Comparison of ENCODE assay signal across 25 mouse cellular contexts in genomic region chr6:54231769-54232558, GRCm38 (mm10).
DNase-seq lines count a peak whose midpoint lies in the region; ATAC-seq and TF ChIP-seq lines count a peak whose summit lies in the region.
"Had no signal": no experiment of that assay in that cellular context is flagged by ENCODE, and none has a peak within 500 bp of the region (broad histone marks: within the 10 kb centered on the region; RNA-seq: fewer than 3 reads in every experiment).

No protein-coding gene starts in this region.

- no peaks in the 10 kb centered on the region for H3K79me2 ChIP-seq in liver, adult 2 months (ENCODE audit: control insufficient read depth, insufficient read depth, low read length)

- no peak overlapping the region for H3K4me2 ChIP-seq in liver, embryonic 12.5 days
- H3K4me2 ChIP-seq in intestine, embryonic 15.5 days (replicated peaks): no peak overlapping the region
- H3K4me2 ChIP-seq in intestine, postnatal 0 days (replicated peaks; ENCODE audit: low read depth): no peak overlapping the region
- H3K4me2 ChIP-seq in midbrain, embryonic 15.5 days: no peak overlapping the region
- H3K4me2 ChIP-seq: embryonic facial prominence, embryonic 13.5 days; forebrain, embryonic 13.5 days; heart, embryonic 11.5 days; hindbrain, embryonic 12.5 days; hindbrain, embryonic 15.5 days had no signal

- WGBS in liver, adult 2 months: 29% methylated on average over 13 of the region's 13 CpGs
- WGBS in liver, embryonic 12.5 days (ENCODE audit: insufficient replicate concordance): 63% methylated on average over 13 of the region's 13 CpGs
- WGBS in intestine, embryonic 15.5 days: 61% methylated on average over 13 of the region's 13 CpGs
- 37% methylated on average over 13 of the region's 13 CpGs for WGBS in intestine, postnatal 0 days
- 75% methylated on average over 13 of the region's 13 CpGs for WGBS in midbrain, embryonic 15.5 days
- 94% methylated on average over 13 of the region's 13 CpGs for WGBS in thymus, adult 2 months

- no peak overlapping the region for H3K4me3 ChIP-seq in liver, adult 2 months (ENCODE audit: insufficient read depth, low read depth, low read length)
- H3K4me3 ChIP-seq in liver, embryonic 12.5 days: no peak overlapping the region
- no peak overlapping the region for H3K4me3 ChIP-seq in intestine, embryonic 15.5 days (replicated peaks)
- no peak overlapping the region for H3K4me3 ChIP-seq in intestine, postnatal 0 days (ENCODE audit: low read depth, low read length)
- no peak overlapping the region for H3K4me3 ChIP-seq in midbrain, embryonic 15.5 days
- H3K4me3 ChIP-seq in thymus, adult 2 months (ENCODE audit: control insufficient read depth, insufficient read depth, low read length): no peak overlapping the region
- H3K4me3 ChIP-seq: embryonic facial prominence, embryonic 10.5 days; embryonic facial prominence, embryonic 13.5 days; erythroblast, embryonic 14.5 days; forebrain, embryonic 13.5 days; gastrocnemius, adult 2 months; hindbrain, embryonic 12.5 days; hindbrain, embryonic 15.5 days had no signal

- TF ChIP-seq CTCF in liver, adult 2 months (IDR thresholded peaks at IDR 0.05; ENCODE audit: low read depth, low read length): no peak
- TF ChIP-seq CTCF in intestine, postnatal 0 days (IDR thresholded peaks at IDR 0.05; ENCODE audit: low read depth): peak; percentile 38
- TF ChIP-seq CTCF in thymus, adult 2 months (IDR thresholded peaks at IDR 0.05; ENCODE audit: borderline replicate concordance, control insufficient read depth, extremely low read depth, insufficient read depth, low read length, poor library complexity): no peak

- no peak overlapping the region for H3K27ac ChIP-seq in liver, adult 2 months (replicated peaks; ENCODE audit: insufficient read depth, low read depth, low read length)
- no peak overlapping the region for H3K27ac ChIP-seq in liver, embryonic 12.5 days
- H3K27ac ChIP-seq in intestine, embryonic 15.5 days: no peak overlapping the region; the same call in 1 of the 2 replicates
- no peak overlapping the region for H3K27ac ChIP-seq in intestine, postnatal 0 days (ENCODE audit: low read depth, low read length)
- no peak overlapping the region for H3K27ac ChIP-seq in midbrain, embryonic 15.5 days
- no peak overlapping the region for H3K27ac ChIP-seq in thymus, adult 2 months (ENCODE audit: control insufficient read depth, insufficient read depth, low read length)
- H3K27ac ChIP-seq: embryonic facial prominence, embryonic 10.5 days; embryonic facial prominence, embryonic 13.5 days; forebrain, embryonic 13.5 days; gastrocnemius, adult 2 months; hindbrain, embryonic 12.5 days; hindbrain, embryonic 15.5 days had no signal

- DNase-seq in liver, adult 2 months (ENCODE audit: extremely low read depth, low read depth, low spot score): peak; percentile 90
- no peak for DNase-seq in thymus, adult 2 months
- DNase-seq: adrenal gland, adult 8-10 months; adrenal gland, postnatal 25 days; cerebellum, adult 11-12 months; cerebellum, adult 8-10 months; cerebellum, postnatal 10 days; cerebellum, postnatal 36 days; embryo, embryonic 11 days; gastrocnemius, adult 2 months; gastrocnemius, postnatal 14 days; heart, adult 11 months had no signal

- no peak for ATAC-seq in liver, embryonic 12.5 days
- peak; percentile 86 for ATAC-seq in intestine, embryonic 15.5 days
- ATAC-seq in intestine, postnatal 0 days: peak; percentile 52
- no peak for ATAC-seq in midbrain, embryonic 15.5 days (replicated peaks)
- ATAC-seq: activated CD4-positive, CD25-positive, alpha-beta regulatory T cell, adult 4 months; forebrain, embryonic 13.5 days; forebrain, embryonic 16.5 days had no signal

- H3K9ac ChIP-seq in liver, adult 2 months (ENCODE audit: low read depth, low read length): no peak overlapping the region
- H3K9ac ChIP-seq in liver, embryonic 12.5 days: no peak overlapping the region
- no peak overlapping the region for H3K9ac ChIP-seq in intestine, embryonic 15.5 days
- H3K9ac ChIP-seq in intestine, postnatal 0 days (ENCODE audit: low read depth, low read length): no peak overlapping the region
- H3K9ac ChIP-seq in midbrain, embryonic 15.5 days: no peak overlapping the region
- H3K9ac ChIP-seq: embryonic facial prominence, embryonic 13.5 days; forebrain, embryonic 13.5 days; hindbrain, embryonic 12.5 days; hindbrain, embryonic 15.5 days had no signal

- no peak for TF ChIP-seq POLR2A in liver, adult 2 months (IDR thresholded peaks at IDR 0.05; ENCODE audit: extremely low read depth, insufficient read depth, low read length)
- TF ChIP-seq POLR2A in thymus, adult 2 months (IDR thresholded peaks at IDR 0.05; ENCODE audit: control insufficient read depth, extremely low read depth, insufficient read depth, low read length, poor library complexity): no peak

- H3K9me3 ChIP-seq in liver, embryonic 12.5 days (replicated peaks): no peaks in the 10 kb centered on the region
- H3K9me3 ChIP-seq in intestine, embryonic 15.5 days: no peaks in the 10 kb centered on the region
- no peaks in the 10 kb centered on the region for H3K9me3 ChIP-seq in intestine, postnatal 0 days (ENCODE audit: control insufficient read depth)
- no peaks in the 10 kb centered on the region for H3K9me3 ChIP-seq in midbrain, embryonic 15.5 days
- H3K9me3 ChIP-seq: embryonic facial prominence, embryonic 10.5 days; forebrain, embryonic 13.5 days; hindbrain, embryonic 12.5 days; hindbrain, embryonic 15.5 days had no signal

- no peaks in the 10 kb centered on the region for H3K36me3 ChIP-seq in liver, adult 2 months (ENCODE audit: control insufficient read depth, insufficient read depth, low read length)
- H3K36me3 ChIP-seq in liver, embryonic 12.5 days: no peaks in the 10 kb centered on the region
- no peaks in the 10 kb centered on the region for H3K36me3 ChIP-seq in intestine, embryonic 15.5 days
- H3K36me3 ChIP-seq in intestine, postnatal 0 days (ENCODE audit: control insufficient read depth, insufficient read depth): no peaks in the 10 kb centered on the region; the same call in 1 of the 2 replicates
- no peaks in the 10 kb centered on the region for H3K36me3 ChIP-seq in midbrain, embryonic 15.5 days (replicated peaks)
- H3K36me3 ChIP-seq in thymus, adult 2 months (ENCODE audit: control insufficient read depth, insufficient read depth, low read length): no peaks in the 10 kb centered on the region
- H3K36me3 ChIP-seq: embryonic facial prominence, embryonic 10.5 days; embryonic facial prominence, embryonic 13.5 days; hindbrain, embryonic 12.5 days; hindbrain, embryonic 15.5 days had no signal

- no peaks in the 10 kb centered on the region for H3K27me3 ChIP-seq in liver, adult 2 months (ENCODE audit: control insufficient read depth, insufficient read depth, low read length)
- no peaks in the 10 kb centered on the region for H3K27me3 ChIP-seq in liver, embryonic 12.5 days (replicated peaks)
- H3K27me3 ChIP-seq in intestine, embryonic 15.5 days (replicated peaks): no peaks in the 10 kb centered on the region
- H3K27me3 ChIP-seq in intestine, postnatal 0 days (replicated peaks; ENCODE audit: control insufficient read depth, insufficient read depth, low read length): no peaks in the 10 kb centered on the region
- H3K27me3 ChIP-seq in midbrain, embryonic 15.5 days (replicated peaks): no peaks in the 10 kb centered on the region
- no peaks in the 10 kb centered on the region for H3K27me3 ChIP-seq in thymus, adult 2 months (ENCODE audit: control insufficient read depth, insufficient read depth, low read length)
- H3K27me3 ChIP-seq: embryonic facial prominence, embryonic 13.5 days; forebrain, embryonic 13.5 days; hindbrain, embryonic 12.5 days; hindbrain, embryonic 15.5 days had no signal

- H3K4me1 ChIP-seq in liver, adult 2 months (ENCODE audit: control insufficient read depth, insufficient read depth, low read length): peaks cover 10% of the 10 kb centered on the region
- H3K4me1 ChIP-seq in liver, embryonic 12.5 days: no peaks in the 10 kb centered on the region
- H3K4me1 ChIP-seq in intestine, embryonic 15.5 days (replicated peaks): no peaks in the 10 kb centered on the region
- H3K4me1 ChIP-seq in intestine, postnatal 0 days (replicated peaks; ENCODE audit: control insufficient read depth, insufficient read depth, low read length): no peaks in the 10 kb centered on the region
- peaks cover 7% of the 10 kb centered on the region; the same call in 1 of the 2 replicates for H3K4me1 ChIP-seq in midbrain, embryonic 15.5 days
- H3K4me1 ChIP-seq in thymus, adult 2 months (replicated peaks; ENCODE audit: control insufficient read depth, insufficient read depth, low read length): no peaks in the 10 kb centered on the region

Comparison
In these comparisons a context has a peak if more than half of its experiments do, and no peak if none do; other contexts are left out.
1. ATAC-seq: peak in intestine, embryonic 15.5 days (single experiment) and intestine, postnatal 0 days (single experiment); none in liver, embryonic 12.5 days (single experiment) and midbrain, embryonic 15.5 days (single experiment).